Mouse (Mus musculus) neutrophil, adult 59 days (primary cell): ENCODE results near the gene Ablim1. TPM values are rescaled to one million over a fixed set of nuclear protein-coding genes. Genes with fewer than 3 reads are reported as not detected.

Experiments used
- total RNA-seq, 2 experiments: library from RNA; stranded (reverse); gene quantifications; 1 replicate in 1 of 2; 2 replicates in 1 of 2; pipeline ENCODE4 v1.2.4; 2023

Ablim1 gene
- total RNA-seq = 1 to 10 TPM; 2.1 to 4.7 TPM

GRCm38 (mm10) chr19:57314346-57315012 lies at the start of gene Ablim1:
Gene Ablim1, minus strand, starts transcription at chr19:57314919.

GRCm38 (mm10) chr19:57360341-57361130 lies 45.8 kb upstream of the Ablim1 start, which contains the start of gene Fam160b1:
Gene Fam160b1, plus strand, starts transcription at chr19:57360680.

GRCm38 (mm10) chr19:57007781-57008710 lies 306.7 kb downstream of the Ablim1 start, which contains the start of gene Afap1l2:
Gene Afap1l2, minus strand, starts transcription at chr19:57008228.

Other genes with a start within 250 kb of the Ablim1 start
- gene Fam160b1, start 45.8 kb upstream of the Ablim1 start, total RNA-seq = 10 to 100 TPM; 43.9 to 47.4 TPM
- gene Trub1, start 138.0 kb upstream of the Ablim1 start, total RNA-seq = 1 to 10 TPM; 1.5 to 1.6 TPM